Mouse (Mus musculus) adrenal gland, adult 18-20 months (tissue): ENCODE data around the gene Cap1. TPM values are rescaled to one million over a fixed set of nuclear protein-coding genes. Genes with fewer than 3 reads are reported as not detected.

Experiments
- DNase-seq, 2 experiments: peaks; one replicate each; pipeline ENCODE4 v3.0.0; 2021 to 2022; ENCODE audit warnings: low spot score in 2 of 2
- total RNA-seq, 2 experiments: library from RNA; stranded (reverse); gene quantifications; 1 replicate in 1 of 2; 2 replicates in 1 of 2; pipeline ENCODE4 v1.2.3; 2021

Cap1 gene
- total RNA-seq, 2 experiments from 2014 or later, result 142 to 155 TPM

GRCm38 (mm10) chr4:122890881-122891481 lies 5.1 kb upstream of the Cap1 start:
- DNase-seq, result no peak

DNA sequence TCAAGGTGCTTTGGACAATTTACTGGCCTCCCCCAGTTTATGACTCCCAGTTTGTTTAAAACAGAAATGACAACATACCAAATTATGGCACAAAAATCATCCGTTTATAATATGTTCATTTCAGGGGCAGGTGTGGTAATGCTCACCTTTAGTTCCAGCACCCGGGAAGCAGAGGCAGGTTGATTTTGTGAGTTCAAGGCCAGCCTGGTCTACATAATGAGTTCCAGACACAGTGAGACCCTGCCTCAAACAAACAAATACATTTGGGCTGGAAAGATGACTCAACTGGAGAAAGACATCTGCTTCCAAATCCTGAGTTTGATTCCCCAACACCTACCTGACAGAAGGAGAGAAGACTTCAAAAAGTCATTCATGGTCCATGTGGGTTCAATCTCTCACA lies 1.5 kb upstream of the Cap1 start:
- DNase-seq, result no peak

DNA sequence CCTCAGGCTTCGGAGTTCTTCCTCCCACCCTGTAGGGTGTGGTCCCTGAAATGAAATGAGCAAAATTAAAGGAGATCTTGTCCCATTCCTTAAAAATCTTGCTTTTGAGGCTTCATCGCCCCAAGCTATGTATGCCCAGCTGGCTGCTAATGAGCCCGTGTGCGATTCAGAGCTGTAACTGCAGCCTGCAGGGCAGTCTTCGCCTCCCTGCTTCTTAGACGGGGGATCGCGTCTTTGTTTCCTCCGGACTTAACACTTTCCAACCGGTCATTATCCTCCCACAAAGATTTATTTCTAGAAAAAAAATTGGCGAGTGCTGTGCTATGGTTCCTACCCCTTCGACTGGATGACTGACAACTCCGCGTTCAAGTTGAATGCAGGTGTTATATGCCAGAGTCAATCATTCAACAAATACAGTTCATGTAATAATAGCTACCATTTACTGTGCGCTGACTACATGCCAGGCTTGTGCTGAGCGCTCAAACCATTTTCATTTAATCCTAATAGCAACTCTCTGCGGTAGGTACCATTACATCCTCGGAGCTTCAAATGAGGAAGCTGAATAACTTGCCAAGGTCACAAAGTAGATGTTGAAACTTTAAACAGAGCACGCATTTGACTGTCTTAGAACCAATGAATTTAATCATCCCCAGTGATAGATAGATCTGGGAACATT lies 861 bp upstream of the Cap1 start:
- no peak for DNase-seq

DNA sequence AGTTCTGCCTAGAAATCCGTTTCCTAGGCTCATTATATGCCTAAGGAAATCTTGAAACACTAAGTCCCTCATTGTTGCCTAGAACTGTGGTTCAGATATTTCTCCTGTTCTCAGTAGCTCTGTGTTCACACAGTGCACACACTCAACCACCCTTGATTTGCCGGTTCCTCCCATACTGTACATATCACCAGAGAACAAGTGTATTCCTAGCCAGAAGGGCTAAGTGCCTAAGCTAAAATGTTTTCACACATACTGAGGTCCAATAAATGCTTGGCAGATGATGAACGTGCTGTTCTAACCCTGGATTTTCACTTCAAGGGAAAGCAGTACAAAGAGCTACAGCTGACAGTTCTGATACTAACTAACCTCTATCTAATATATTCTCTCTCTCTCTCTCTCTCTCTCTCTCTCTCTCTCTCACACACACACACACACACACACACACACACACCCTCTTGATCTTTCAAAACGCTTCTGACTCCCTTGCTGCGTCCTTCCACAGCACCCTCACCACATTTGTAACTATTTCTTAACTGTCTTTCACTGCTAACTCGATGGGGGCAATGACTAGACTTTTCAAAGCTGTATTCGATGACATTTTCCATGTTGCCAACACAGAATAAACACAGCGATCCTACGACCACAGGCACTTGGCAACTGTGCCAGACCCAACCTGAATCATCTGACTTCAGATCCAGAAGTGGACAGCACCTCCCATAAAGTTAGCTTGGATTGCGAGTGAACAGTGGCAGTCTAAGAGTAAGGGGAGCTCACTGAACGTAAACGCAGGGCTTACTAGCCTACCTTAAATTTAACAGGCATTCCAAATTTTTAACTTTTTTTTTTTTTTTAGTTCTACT lies 1.1 kb downstream of the Cap1 start:
- peak in 1 of 2 experiments; percentile 30 for DNase-seq

DNA sequence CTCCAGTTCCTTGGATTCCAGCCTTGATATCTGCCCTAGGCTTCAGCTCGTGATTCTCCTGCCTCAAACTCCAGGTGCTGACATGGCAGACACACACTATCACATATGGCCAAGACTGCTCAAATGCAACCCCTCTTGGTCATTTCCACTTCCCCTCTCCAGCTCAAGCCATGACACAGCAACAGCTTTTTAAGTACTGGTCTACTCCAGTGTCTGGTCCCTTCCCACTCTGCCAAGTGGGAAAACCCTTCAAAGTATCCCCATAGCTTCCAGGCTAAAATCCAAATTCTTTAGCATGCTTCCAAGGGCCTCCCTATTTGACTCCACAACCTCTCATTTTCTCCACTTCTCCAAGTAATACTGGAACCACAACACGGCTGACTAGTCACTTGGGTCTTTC lies 1.8 kb downstream of the Cap1 start:
- DNase-seq, result no peak

- no peak for DNase-seq
Observed at GRCm38 (mm10) chr4:122883294-122883693, 2.6 kb downstream of the Cap1 start.

GRCm38 (mm10) chr4:122882544-122882943 lies 3.3 kb downstream of the Cap1 start:
- DNase-seq, result no peak

GRCm38 (mm10) chr4:122878333-122879070 lies 7.4 kb downstream of the Cap1 start:
- no peak for DNase-seq

DNA sequence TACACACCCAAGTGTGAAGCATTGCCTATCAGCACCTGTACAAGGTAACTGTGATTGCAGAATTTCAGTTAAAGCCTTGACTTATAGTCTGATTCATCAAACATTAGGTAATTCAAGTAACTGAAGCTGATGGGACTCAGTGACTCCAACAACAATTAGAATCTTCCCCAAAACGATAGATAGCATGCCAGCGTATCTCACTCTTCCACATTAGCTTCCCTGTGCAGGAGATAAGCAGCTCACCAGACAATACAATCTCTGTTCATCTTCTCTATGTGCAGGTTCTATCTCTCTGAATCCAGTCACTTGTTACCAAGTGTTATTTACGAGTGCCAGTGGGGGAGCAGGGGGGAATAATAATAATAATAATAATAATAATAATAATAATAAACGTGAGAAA lies 12.3 kb downstream of the Cap1 start:
- DNase-seq, result no peak

DNA sequence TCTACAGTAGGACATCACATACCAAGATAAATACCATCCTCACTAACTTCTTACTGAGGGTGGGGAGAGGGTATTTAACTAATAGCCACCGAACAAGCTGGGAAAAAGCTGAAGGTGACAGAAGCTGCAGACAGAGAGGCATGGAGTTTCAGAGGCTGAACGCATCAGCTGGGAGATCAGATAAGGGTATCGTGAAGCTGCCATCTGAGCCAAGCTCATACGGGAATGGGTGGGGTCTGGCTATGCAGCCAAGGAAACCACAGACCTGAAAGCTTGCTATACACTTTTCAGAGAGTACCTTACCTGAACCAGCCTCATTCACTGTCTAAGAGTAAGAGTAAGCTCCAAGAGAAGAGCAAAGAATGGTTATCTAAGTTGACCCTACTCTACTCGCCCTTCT lies 12.9 kb downstream of the Cap1 start:
- no peak for DNase-seq

DNA sequence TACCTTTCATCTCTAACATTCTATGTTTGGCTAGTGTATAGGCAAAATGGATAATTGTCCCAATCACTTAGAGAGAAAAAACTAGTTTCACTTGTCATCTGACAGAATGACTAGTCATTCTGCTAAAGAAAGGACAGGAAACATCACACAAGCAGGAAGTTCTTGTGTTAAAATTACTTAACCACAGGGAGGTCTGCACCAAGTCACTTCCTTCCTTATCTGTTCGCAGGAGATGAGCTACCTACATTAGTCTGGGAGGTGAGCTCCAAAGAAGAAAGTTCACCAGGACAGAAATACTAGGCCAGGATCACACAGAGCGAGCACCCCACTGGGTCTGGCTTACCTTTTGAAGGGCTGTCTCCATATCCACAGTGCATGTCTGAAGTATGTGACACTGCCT lies 13.9 kb downstream of the Cap1 start:
- no peak for DNase-seq

- DNase-seq, result no peak
Observed at GRCm38 (mm10) chr4:122871269-122871668, 14.6 kb downstream of the Cap1 start.

GRCm38 (mm10) chr4:122870741-122871140 lies 15.1 kb downstream of the Cap1 start:
- DNase-seq, result no peak

DNA sequence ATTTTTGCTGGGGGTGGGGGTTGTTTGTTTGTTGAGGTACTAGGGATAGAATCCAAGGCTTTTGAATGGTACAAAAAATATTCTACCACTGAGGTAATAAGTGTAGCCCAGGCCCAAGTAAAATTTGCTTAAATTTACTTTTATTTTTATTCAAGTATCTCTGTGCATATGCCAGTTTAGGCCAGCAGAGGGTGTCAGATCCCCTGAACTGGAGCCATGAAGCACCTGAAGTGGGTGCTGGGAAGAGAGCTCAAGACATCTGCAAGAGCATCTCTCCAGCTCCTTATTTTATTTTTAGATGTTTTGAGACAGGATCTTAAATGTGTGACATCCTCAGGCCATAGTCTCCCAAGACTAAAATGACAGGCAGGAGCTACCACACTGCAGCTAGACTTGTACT lies 15.8 kb downstream of the Cap1 start:
- DNase-seq, result no peak

DNA sequence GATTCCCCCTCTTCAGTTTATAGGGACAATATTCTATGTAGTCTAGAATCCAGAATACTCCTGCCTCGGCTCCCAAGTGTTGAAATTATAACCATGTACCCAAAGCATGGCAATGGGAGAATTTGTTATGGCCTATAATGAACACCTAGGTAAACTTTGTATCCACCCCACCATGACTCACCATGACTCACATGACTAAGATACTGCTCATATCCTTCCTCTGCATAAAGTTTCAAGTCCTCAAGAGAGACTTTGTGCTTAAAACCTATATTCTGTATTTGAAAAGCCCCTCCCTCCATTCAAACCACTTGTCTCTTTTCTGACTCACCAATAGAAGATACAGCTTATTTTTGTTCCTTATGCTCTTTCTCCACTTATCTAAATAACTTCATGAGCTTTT lies 17.8 kb downstream of the Cap1 start:
- no peak for DNase-seq

DNA sequence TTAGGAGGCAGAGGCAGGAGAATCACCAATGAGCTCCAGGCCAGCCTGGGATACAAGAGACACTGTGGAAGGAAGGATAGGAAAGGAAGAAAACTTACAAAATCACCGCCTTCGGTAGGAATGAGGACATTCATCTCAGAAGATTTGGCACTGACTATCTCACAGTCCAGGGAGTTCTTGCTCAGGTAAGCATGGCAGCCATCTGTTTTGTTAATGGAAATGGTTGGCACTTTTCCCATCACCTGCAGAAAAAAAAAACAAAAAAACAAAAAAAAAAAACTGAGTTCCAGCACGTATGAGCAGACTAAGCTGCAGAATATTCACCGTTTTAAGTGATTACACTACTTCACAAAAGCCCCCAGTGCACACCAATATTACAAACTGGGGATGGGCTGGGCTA lies 24.0 kb downstream of the Cap1 start:
- DNase-seq, result no peak

DNA sequence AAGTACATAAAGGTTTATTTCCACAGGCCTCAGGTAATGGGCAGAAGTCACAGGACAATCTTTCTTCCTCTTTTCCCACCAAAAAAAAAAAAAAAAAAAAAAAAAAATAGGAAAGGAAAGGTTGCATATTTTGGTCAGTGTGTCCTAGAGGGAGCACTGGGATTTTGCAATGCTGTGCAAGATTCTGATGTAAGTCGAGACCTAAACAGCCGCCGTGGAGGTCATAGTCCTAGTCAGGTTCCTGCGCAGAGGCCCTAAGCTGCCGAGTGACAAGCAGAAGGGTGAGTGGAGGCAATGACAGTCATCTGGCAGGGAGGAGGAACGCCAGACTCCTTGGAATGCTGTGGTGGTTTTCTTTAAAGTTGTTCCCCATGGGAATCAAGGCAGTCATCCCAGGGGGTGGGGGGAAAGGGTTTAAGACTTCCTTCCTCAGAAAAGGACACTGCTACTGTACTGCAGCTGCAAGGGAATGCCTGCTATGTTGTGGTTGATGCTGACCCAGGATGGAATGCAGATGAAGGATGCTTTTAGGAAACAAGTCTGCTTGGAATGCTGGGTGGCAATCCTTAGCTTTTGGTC lies 26.7 kb downstream of the Cap1 start:
- DNase-seq, result no peak

- no peak for DNase-seq
Observed at GRCm38 (mm10) chr4:122857909-122858308, 27.9 kb downstream of the Cap1 start.

GRCm38 (mm10) chr4:122854770-122855169 lies 31.1 kb downstream of the Cap1 start:
- no peak for DNase-seq

GRCm38 (mm10) chr4:122853691-122854090 lies 32.2 kb downstream of the Cap1 start:
- no peak for DNase-seq

DNA sequence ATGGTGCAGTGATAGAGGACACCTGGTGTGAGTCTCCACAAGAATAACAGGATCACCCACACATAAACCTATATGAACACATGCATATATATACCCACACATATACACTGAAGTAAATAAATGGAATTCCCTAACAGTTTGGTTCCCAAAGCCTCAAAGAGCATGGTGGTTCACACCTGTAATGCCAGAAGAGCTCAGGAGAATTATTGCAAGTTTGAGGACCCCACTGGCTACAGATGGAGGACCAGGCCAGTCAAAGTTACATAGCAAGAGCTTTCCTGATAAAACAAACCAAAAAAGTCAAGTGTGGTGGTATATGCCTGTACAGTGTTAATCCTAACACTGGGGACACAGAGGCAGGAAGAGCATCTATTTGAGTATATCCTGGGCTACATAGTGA lies 34.3 kb downstream of the Cap1 start:
- no peak for DNase-seq
